Mouse (Mus musculus) liver, adult 2 months (tissue): ENCODE measurements at regions not wholly inside any gene's neighbourhood (a gene's known extent, or its start where the extent isn't known, plus 50 kb on each side); places are given as distances from the start of the nearest gene placed in this dataset.

Experiments
- CTCF ChIP-seq: fragments of 200-500 bp; IDR thresholded peaks from 2 replicates; pipeline ENCODE4 v1.5.1; 2011; ENCODE audit warnings: low read depth, low read length, control low read depth
- POLR2A ChIP-seq: fragments of 200-500 bp; IDR thresholded peaks from 2 replicates; pipeline ENCODE4 v1.6.1; 2011; ENCODE audit warnings: low read length, control low read depth; ENCODE audit not compliant: insufficient read depth; ENCODE audit errors: extremely low read depth

DNA sequence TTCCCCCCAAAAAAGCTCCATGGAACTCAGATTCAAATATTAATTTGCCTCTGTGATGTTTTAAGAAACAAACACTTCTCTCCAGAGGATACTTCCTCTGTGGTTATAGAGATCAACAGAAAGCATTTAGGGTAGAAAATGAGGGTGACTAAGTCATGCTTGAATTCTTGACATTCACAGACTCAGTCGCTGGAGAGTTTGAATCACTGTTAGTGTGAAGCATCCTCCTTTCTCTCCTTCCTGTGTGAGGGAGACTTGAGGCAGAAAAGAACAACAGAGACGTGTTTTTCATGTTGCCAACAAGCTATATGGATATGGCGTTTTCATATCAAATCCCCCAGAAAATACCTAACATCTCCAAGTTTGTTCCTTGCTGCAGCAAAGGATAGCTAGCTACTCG, 366.1 kb upstream of the Gm26657 start:
- TF ChIP-seq CTCF (no peak), POLR2A (no peak)
